Mouse (Mus musculus) MEL (cell line): ENCODE measurements at regions not wholly inside any gene's neighbourhood (a gene's known extent, or its start where the extent isn't known, plus 50 kb on each side); places are given as distances from the start of the nearest gene placed in this dataset.

Experiments
- DNase-seq: peaks from one replicate; pipeline ENCODE4 v3.0.0; 2011; ENCODE audit warnings: low read depth, low spot score
- H3K27ac ChIP-seq: 2 replicates; pipeline ENCODE4 v1.5.1; 2012; ENCODE audit warnings: low read depth, mild to moderate bottlenecking, control low read depth, low read length, moderate library complexity; ENCODE audit not compliant: control insufficient read depth
- H3K27me3 ChIP-seq, 2 experiments: fragments of 150-350 bp in 1 of 2; sonication (generic) in 1 of 2; 2 replicates each; pipeline ENCODE4 v1.6.1; 2012; ENCODE audit warnings: low read length in 2 of 2, mild to moderate bottlenecking in 2 of 2, improper control_type of control experiment in 1 of 2, moderate library complexity in 1 of 2; ENCODE audit not compliant: insufficient read depth in 2 of 2, control insufficient read depth in 1 of 2
- H3K36me3 ChIP-seq, 2 experiments: 2 replicates each; pipeline ENCODE4 v1.6.1; 2012 to 2014; ENCODE audit warnings: low read length in 2 of 2, improper control_type of control experiment in 1 of 2, inconsistent platforms in 1 of 2, mild to moderate bottlenecking in 1 of 2; ENCODE audit not compliant: insufficient read depth in 2 of 2, control insufficient read depth in 1 of 2
- H3K4me1 ChIP-seq, 2 experiments: fragments of 150-350 bp in 1 of 2; sonication (generic) in 1 of 2; 2 replicates each; pipeline ENCODE4 v1.6.1; 2012; ENCODE audit warnings: low read length in 2 of 2, improper control_type of control experiment in 1 of 2, mild to moderate bottlenecking in 1 of 2; ENCODE audit not compliant: insufficient read depth in 2 of 2, control insufficient read depth in 1 of 2
- H3K4me3 ChIP-seq, 2 experiments: fragments of 150-350 bp in 1 of 2; sonication (generic) in 1 of 2; 2 replicates each; pipeline ENCODE4 v1.5.1; 2012; ENCODE audit warnings: low read depth in 2 of 2, low read length in 2 of 2, mild to moderate bottlenecking in 2 of 2, moderate library complexity in 2 of 2, control low read depth in 1 of 2, improper control_type of control experiment in 1 of 2; ENCODE audit not compliant: control insufficient read depth in 1 of 2, insufficient read depth in 1 of 2
- H3K79me2 ChIP-seq: 2 replicates; pipeline ENCODE4 v1.6.1; 2012; ENCODE audit warnings: mild to moderate bottlenecking, low read length, moderate library complexity; ENCODE audit not compliant: control insufficient read depth, poor library complexity, insufficient read depth
- H3K9ac ChIP-seq: 2 replicates; pipeline ENCODE4 v1.6.1; 2012; ENCODE audit warnings: low read depth, mild to moderate bottlenecking, control low read depth, low read length, moderate library complexity; ENCODE audit not compliant: control insufficient read depth, poor library complexity, severe bottlenecking
- H3K9me3 ChIP-seq: fragments of 150-350 bp; sonication (generic); replicated peaks from 2 replicates; pipeline ENCODE4 v1.6.1; 2012; ENCODE audit warnings: mild to moderate bottlenecking, low read length, improper control_type of control experiment, moderate library complexity; ENCODE audit not compliant: insufficient read depth
- CHD1 ChIP-seq: IDR thresholded peaks from 2 replicates; pipeline ENCODE4 v1.6.1; 2012; ENCODE audit warnings: low read depth, mild to moderate bottlenecking, inconsistent platforms, low read length, improper control_type of control experiment
- CHD2 ChIP-seq: IDR thresholded peaks from 2 replicates; pipeline ENCODE4 v1.6.1; 2011; ENCODE audit warnings: low read length, improper control_type of control experiment
- CTCF ChIP-seq, 3 experiments: IDR thresholded peaks in 2 of 3; conservative IDR thresholded peaks in 1 of 3; 2 replicates each; pipeline ENCODE4 v1.5.1; 2011 to 2012; ENCODE audit warnings: low read length in 3 of 3, low read depth in 2 of 3, mild to moderate bottlenecking in 2 of 3, improper control_type of control experiment in 1 of 3, inconsistent platforms in 1 of 3, mixed read lengths in 1 of 3, moderate library complexity in 1 of 3; ENCODE audit not compliant: control insufficient read depth in 1 of 3, insufficient read depth in 1 of 3, poor library complexity in 1 of 3, severe bottlenecking in 1 of 3
- E2F4 ChIP-seq: IDR thresholded peaks from 2 replicates; pipeline ENCODE4 v1.6.1; 2011; ENCODE audit warnings: low read depth, low read length, improper control_type of control experiment, borderline replicate concordance
- EP300 ChIP-seq, 2 experiments: IDR thresholded peaks; 2 replicates each; pipeline ENCODE4 v1.6.1; 2011; ENCODE audit warnings: improper control_type of control experiment in 2 of 2, low read length in 2 of 2, low read depth in 1 of 2, mild to moderate bottlenecking in 1 of 2
- ETS1 ChIP-seq: IDR thresholded peaks from 2 replicates; pipeline ENCODE4 v1.6.1; 2012; ENCODE audit warnings: low read depth, mild to moderate bottlenecking, inconsistent platforms, low read length, improper control_type of control experiment, moderate library complexity
- GABPA ChIP-seq: IDR thresholded peaks from 2 replicates; pipeline ENCODE4 v1.6.1; 2012; ENCODE audit warnings: low read depth, mild to moderate bottlenecking, inconsistent platforms, low read length, improper control_type of control experiment, moderate library complexity
- GATA1 ChIP-seq: IDR thresholded peaks from 2 replicates; pipeline ENCODE4 v1.6.1; 2011; ENCODE audit warnings: low read depth, low read length, improper control_type of control experiment
- JUND ChIP-seq: IDR thresholded peaks from 2 replicates; pipeline ENCODE4 v1.6.1; 2011; ENCODE audit warnings: low read depth, mild to moderate bottlenecking, improper control_type of control experiment, low read length
- MAX ChIP-seq: IDR thresholded peaks from 2 replicates; pipeline ENCODE4 v1.6.1; 2011; ENCODE audit warnings: low read length, improper control_type of control experiment
- MAZ ChIP-seq: IDR thresholded peaks from 2 replicates; pipeline ENCODE4 v1.6.1; 2012; ENCODE audit warnings: low read depth, mild to moderate bottlenecking, inconsistent platforms, low read length, improper control_type of control experiment
- MEF2A ChIP-seq: IDR thresholded peaks from 2 replicates; pipeline ENCODE4 v1.6.1; 2014; ENCODE audit warnings: low read depth, mild to moderate bottlenecking, inconsistent platforms, low read length, improper control_type of control experiment; ENCODE audit not compliant: poor library complexity, insufficient replicate concordance, severe bottlenecking; ENCODE audit errors: extremely low read depth
- MXI1 ChIP-seq: IDR thresholded peaks from 2 replicates; pipeline ENCODE4 v1.6.1; 2011; ENCODE audit warnings: mild to moderate bottlenecking, low read depth, low read length, improper control_type of control experiment
- NELFE ChIP-seq: IDR thresholded peaks from 2 replicates; pipeline ENCODE4 v1.6.1; 2011; ENCODE audit warnings: low read depth, low read length, improper control_type of control experiment
- RCOR1 ChIP-seq: IDR thresholded peaks from 2 replicates; pipeline ENCODE4 v1.6.1; 2012; ENCODE audit warnings: low read depth, mild to moderate bottlenecking, inconsistent platforms, low read length, improper control_type of control experiment
- SIN3A ChIP-seq: IDR thresholded peaks from 2 replicates; pipeline ENCODE4 v1.6.1; 2012; ENCODE audit warnings: low read length, improper control_type of control experiment, inconsistent platforms
- TAL1 ChIP-seq: IDR thresholded peaks from 2 replicates; pipeline ENCODE4 v1.6.1; 2012; ENCODE audit warnings: mild to moderate bottlenecking, inconsistent platforms, low read length, moderate library complexity, mixed read lengths
- TBP ChIP-seq: IDR thresholded peaks from 2 replicates; pipeline ENCODE4 v1.8.0; 2011; ENCODE audit warnings: low read depth, low read length, improper control_type of control experiment
- TCF12 ChIP-seq: IDR thresholded peaks from 2 replicates; pipeline ENCODE4 v1.6.1; 2014; ENCODE audit warnings: low read depth, mild to moderate bottlenecking, inconsistent platforms, low read length, improper control_type of control experiment, moderate library complexity
- UBTF ChIP-seq: IDR thresholded peaks from 2 replicates; pipeline ENCODE4 v1.6.1; 2012; ENCODE audit warnings: low read depth, mild to moderate bottlenecking, inconsistent platforms, low read length, improper control_type of control experiment, moderate library complexity, borderline replicate concordance; ENCODE audit not compliant: insufficient read depth
- USF1 ChIP-seq: IDR thresholded peaks from 2 replicates; pipeline ENCODE4 v1.6.1; 2014; ENCODE audit warnings: low read depth, mild to moderate bottlenecking, inconsistent platforms, low read length, improper control_type of control experiment, moderate library complexity
- ZC3H11A ChIP-seq: IDR thresholded peaks from 2 replicates; pipeline ENCODE4 v1.6.1; 2012; ENCODE audit warnings: low read depth, mild to moderate bottlenecking, inconsistent platforms, low read length, improper control_type of control experiment
- ZKSCAN1 ChIP-seq: IDR thresholded peaks from 2 replicates; pipeline ENCODE4 v1.6.1; 2012; ENCODE audit warnings: low read depth, mild to moderate bottlenecking, inconsistent platforms, low read length, improper control_type of control experiment, moderate library complexity
- ZMIZ1 ChIP-seq: IDR thresholded peaks from 2 replicates; pipeline ENCODE4 v1.6.1; 2012; ENCODE audit warnings: low read depth, mild to moderate bottlenecking, inconsistent platforms, low read length, improper control_type of control experiment, moderate library complexity
- ZNF384 ChIP-seq: IDR thresholded peaks from 2 replicates; pipeline ENCODE4 v1.6.1; 2012; ENCODE audit warnings: low read depth, mild to moderate bottlenecking, inconsistent platforms, low read length, improper control_type of control experiment

- Histone ChIP-seq H3K27me3 (no peaks in the 10 kb centered on the region), H3K4me1 (peaks cover 2 to 3% of the 10 kb centered on the region in 2 experiments; a peak in 2 of 4 replicates), H3K36me3 (peaks cover 0 to 2% of the 10 kb centered on the region in 2 experiments; a peak in 2 of 4 replicates), H3K27ac (no peak overlapping the region), H3K9me3 (no peaks in the 10 kb centered on the region), H3K79me2 (no peaks in the 10 kb centered on the region), H3K4me3 (no peak overlapping the region), H3K9ac (no peak overlapping the region)
- TF ChIP-seq TBP (no peak), GABPA (no peak), JUND (no peak), RCOR1 (peak; percentile 44; the same call in 1 of the 2 replicates), ZC3H11A (no peak), ETS1 (0 out of 2 replicates have a peak, but pooled peaks have one; percentile 20), UBTF (no peak), ZNF384 (no peak), NELFE (no peak), CHD1 (no peak), GATA1 (peak; percentile 74), MAZ (no peak), USF1 (no peak), MAX (no peak), E2F4 (no peak), CTCF (IDR thresholded peaks at IDR 0.05 in 2 of 3, conservative IDR thresholded peaks at IDR 0.05 in 1 of 3; ENCODE audit: control insufficient read depth in 1 of 3, insufficient read depth in 1 of 3, low read depth in 2 of 3, low read length in 3 of 3, poor library complexity in 1 of 3, severe bottlenecking in 1 of 3) (no peak), ZKSCAN1 (no peak), SIN3A (no peak), EP300 (IDR thresholded peaks at IDR 0.05; ENCODE audit: low read depth in 1 of 2, low read length in 2 of 2) (peak; percentile 66 to 80), TAL1 (peak; percentile 59), ZMIZ1 (no peak), MEF2A (no peak), CHD2 (no peak), TCF12 (peak; percentile 92), MXI1 (no peak)
- DNase-seq = peak; percentile 22
These were observed 1704.9 kb upstream of the Nudt12 start for GRCm38 (mm10) chr17:60717931-60718621.
